Mouse (Mus musculus) liver, embryonic 15.5 days (tissue): Measurements from ENCODE around the gene Fam107a. TPM values are rescaled to one million over a fixed set of nuclear protein-coding genes. Genes with fewer than 3 reads are reported as not detected.
A peak's percentile ranks its signal among the peaks of the same experiment; 100 is the strongest.

Source experiments
- ATAC-seq: fragments of 200-750 bp; cut with Nextera tagmentation; 2 replicates; pipeline ENCODE4 v1.8.0; 2017; ENCODE audit warnings: moderate number of reproducible peaks, mild to moderate bottlenecking, moderate library complexity; ENCODE audit not compliant: insufficient read depth
- H3K27ac ChIP-seq: fragments of 300-500 bp; sonication (generic); replicated peaks from 2 replicates; pipeline ENCODE4 v1.5.1; 2015; ENCODE audit warnings: mild to moderate bottlenecking, inconsistent platforms
- H3K27me3 ChIP-seq: fragments of 300-500 bp; sonication (generic); 2 replicates; pipeline ENCODE4 v1.6.1; 2015; ENCODE audit warnings: mild to moderate bottlenecking, inconsistent platforms
- H3K36me3 ChIP-seq: fragments of 300-500 bp; sonication (generic); replicated peaks from 2 replicates; pipeline ENCODE4 v1.6.1; 2015; ENCODE audit warnings: moderate library complexity, mild to moderate bottlenecking, inconsistent platforms
- H3K4me1 ChIP-seq: fragments of 300-500 bp; sonication (generic); replicated peaks from 2 replicates; pipeline ENCODE4 v1.6.1; 2015; ENCODE audit warnings: inconsistent platforms
- H3K4me2 ChIP-seq: fragments of 300-500 bp; sonication (generic); 2 replicates; pipeline ENCODE4 v1.6.1; 2015; ENCODE audit warnings: moderate library complexity, mild to moderate bottlenecking, inconsistent platforms
- H3K4me3 ChIP-seq: fragments of 300-500 bp; sonication (generic); replicated peaks from 2 replicates; pipeline ENCODE4 v1.5.1; 2015; ENCODE audit warnings: mild to moderate bottlenecking, inconsistent platforms
- H3K9ac ChIP-seq: fragments of 300-500 bp; sonication (generic); 2 replicates; pipeline ENCODE4 v1.6.1; 2015; ENCODE audit warnings: moderate library complexity, mild to moderate bottlenecking, inconsistent platforms
- H3K9me3 ChIP-seq: fragments of 300-500 bp; sonication (generic); replicated peaks from 2 replicates; pipeline ENCODE4 v1.6.1; 2016; ENCODE audit warnings: inconsistent platforms
- WGBS: fragments of 180-500 bp; shearing (Covaris S2); methylation state at CpG from one replicate; pipeline ENCODE4 v1.1.7; 2015; ENCODE audit warnings: mixed read lengths; ENCODE audit not compliant: insufficient replicate concordance; 5-methylcytosine and 5-hydroxymethylcytosine counted together
- polyA plus RNA-seq: library from polyadenylated mRNA; unstranded; fragments of >200 nt; fragmentation: Nextera tagmentation; extraction: Ambion mirVana; gene quantifications from 2 replicates; pipeline ENCODE4 v1.2.1, GENCODE M21; 2015

The Fam107a gene
- polyA plus RNA-seq, 1 experiment from 2014 or later = 0.07 TPM

DNA sequence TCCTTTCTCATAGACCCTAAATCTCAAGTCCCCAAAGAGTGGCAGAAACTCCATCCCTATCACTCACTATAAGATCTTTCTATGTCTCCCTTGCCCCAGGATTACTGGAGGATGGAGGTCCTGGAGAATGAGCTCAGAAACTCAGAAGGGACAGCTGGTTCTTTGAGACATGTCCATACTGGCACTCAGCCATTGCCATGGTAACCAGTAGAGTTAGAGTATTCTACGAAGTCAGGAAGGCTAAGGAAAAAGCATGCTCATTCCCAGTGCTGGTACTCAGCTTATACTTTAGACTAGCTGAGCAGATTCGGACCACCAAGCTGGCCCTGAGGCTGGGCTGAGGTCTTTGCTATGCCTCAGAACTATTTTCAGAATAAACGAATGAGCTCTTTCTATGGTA is 16.7 kb upstream of the Fam107a start:
- WGBS = 50% methylated on average over 3 of the region's 3 CpGs
- no peak for ATAC-seq
- H3K27me3 ChIP-seq = no peaks in the 10 kb centered on the region

DNA sequence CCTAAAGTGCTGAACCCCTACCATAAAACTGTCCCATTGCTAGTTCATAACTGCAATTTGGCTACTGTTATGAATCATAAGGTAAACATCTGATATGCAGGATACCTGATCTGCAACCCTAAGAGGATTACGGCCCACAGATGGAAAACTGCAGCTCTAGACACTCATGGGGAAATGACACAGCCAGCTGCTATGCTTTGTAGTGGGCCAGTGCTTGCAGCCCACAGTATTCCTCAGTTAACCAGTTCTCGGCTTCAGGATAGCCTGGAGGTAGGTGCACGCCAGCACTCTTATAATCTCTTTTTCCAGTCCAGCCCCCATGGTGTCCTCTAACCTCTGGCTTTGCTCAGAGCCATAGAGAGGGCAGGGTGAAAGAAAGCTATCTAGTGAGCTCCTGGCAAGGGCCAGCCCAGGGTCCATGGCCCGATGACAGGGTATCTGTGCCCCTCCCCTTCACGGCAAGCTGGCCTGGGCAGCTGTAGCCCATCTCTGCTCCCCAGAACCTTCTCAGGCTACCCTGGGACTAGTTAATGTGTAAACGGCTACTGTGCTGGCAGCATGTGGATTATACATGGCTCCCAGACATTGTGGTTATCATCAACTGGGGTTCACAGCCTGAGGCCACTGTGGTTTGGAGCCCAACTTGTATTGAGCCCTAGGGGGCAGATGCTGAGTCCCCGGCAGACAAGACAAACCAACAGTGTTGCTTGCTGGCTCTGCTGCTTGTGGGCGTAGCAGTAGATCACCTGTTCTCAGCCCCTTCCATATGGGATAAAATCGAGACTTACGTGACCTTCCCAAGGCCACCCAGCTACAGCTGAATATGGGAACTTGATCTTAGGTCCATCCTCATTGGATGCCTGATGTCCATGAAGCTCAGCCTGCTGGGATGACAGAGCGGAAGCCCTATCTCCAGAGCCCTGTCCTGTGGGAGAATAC is 14.8 kb upstream of the Fam107a start:
- H3K4me3 ChIP-seq = no peak overlapping the region
- H3K4me1 ChIP-seq = no peaks in the 10 kb centered on the region
- H3K27ac ChIP-seq = no peak overlapping the region
- H3K36me3 ChIP-seq = no peaks in the 10 kb centered on the region
- 62% methylated on average over 11 of the region's 11 CpGs for WGBS
- H3K4me2 ChIP-seq = no peak overlapping the region
- ATAC-seq = no peak
- no peaks in the 10 kb centered on the region for H3K27me3 ChIP-seq
- no peak overlapping the region for H3K9ac ChIP-seq
- H3K9me3 ChIP-seq = no peaks in the 10 kb centered on the region

More for the DNA sequence above, 16.7 kb upstream of the Fam107a start:
- Histone ChIP-seq H3K27ac (no peak overlapping the region), H3K4me2 (no peak overlapping the region), H3K4me3 (no peak overlapping the region), H3K36me3 (no peaks in the 10 kb centered on the region), H3K9me3 (no peaks in the 10 kb centered on the region), H3K4me1 (no peaks in the 10 kb centered on the region), H3K9ac (no peak overlapping the region)

- ATAC-seq = no peak
- no peaks in the 10 kb centered on the region for H3K9me3 ChIP-seq
- H3K4me1 ChIP-seq = no peaks in the 10 kb centered on the region
- no peak overlapping the region for H3K9ac ChIP-seq
- H3K36me3 ChIP-seq = no peaks in the 10 kb centered on the region
- H3K27ac ChIP-seq = no peak overlapping the region
- H3K4me3 ChIP-seq = no peak overlapping the region
- WGBS = 63% methylated on average over 14 of the region's 14 CpGs
- no peaks in the 10 kb centered on the region for H3K27me3 ChIP-seq
- H3K4me2 ChIP-seq = no peak overlapping the region
Observed at GRCm38 (mm10) chr14:8331307-8331905, 13.6 kb upstream of the Fam107a start.

DNA sequence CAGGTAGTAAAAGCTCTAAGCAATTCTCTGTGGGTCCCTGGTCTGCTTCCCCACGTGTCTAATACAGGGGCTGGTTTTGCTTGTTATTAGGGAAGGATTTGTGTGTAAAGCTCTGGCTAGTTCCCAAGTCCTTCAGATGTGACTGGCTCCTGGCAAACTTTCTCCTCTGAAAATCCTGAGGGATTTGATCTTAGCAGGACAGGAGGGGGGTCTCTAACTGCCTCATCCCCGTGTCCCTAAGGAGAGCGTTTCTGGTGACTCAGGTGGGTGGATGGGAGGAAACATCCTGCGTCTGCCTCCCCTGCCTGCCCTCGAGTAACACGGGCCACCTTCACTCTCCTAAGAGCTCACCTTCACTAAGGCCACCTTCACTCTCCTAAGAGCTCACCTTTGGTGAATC is 12.6 kb upstream of the Fam107a start:
- Histone ChIP-seq H3K27ac (no peak overlapping the region), H3K4me2 (no peak overlapping the region), H3K27me3 (no peaks in the 10 kb centered on the region), H3K9ac (no peak overlapping the region), H3K9me3 (no peaks in the 10 kb centered on the region), H3K4me3 (no peak overlapping the region), H3K4me1 (no peaks in the 10 kb centered on the region), H3K36me3 (no peaks in the 10 kb centered on the region)
- ATAC-seq = no peak
- 57% methylated on average over 6 of the region's 6 CpGs for WGBS

DNA sequence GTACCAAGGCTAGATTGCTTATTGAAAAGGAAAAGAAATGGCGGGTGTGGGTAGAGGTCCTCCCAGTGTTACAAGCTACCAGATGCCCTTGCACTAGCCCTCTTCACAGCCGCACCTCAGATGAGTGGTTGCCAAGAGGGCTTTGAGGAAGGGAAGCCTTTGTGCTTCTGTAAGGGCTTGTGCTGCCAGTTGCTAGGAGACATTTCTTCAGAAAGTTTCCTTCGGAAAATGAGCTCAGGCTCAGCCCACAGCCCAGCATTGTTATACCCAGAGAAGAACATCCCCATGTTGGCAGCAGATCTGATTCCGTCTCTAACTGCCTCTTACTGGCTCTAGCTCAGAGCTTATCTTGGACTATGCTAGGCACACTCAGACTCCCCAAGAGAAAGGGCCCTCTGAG is 11.7 kb upstream of the Fam107a start:
- H3K27me3 ChIP-seq = no peaks in the 10 kb centered on the region
- H3K4me1 ChIP-seq = no peaks in the 10 kb centered on the region
- ATAC-seq = no peak
- H3K9me3 ChIP-seq = no peaks in the 10 kb centered on the region
- H3K4me3 ChIP-seq = no peak overlapping the region
- H3K27ac ChIP-seq = no peak overlapping the region
- no peaks in the 10 kb centered on the region for H3K36me3 ChIP-seq
- H3K4me2 ChIP-seq = no peak overlapping the region
- H3K9ac ChIP-seq = no peak overlapping the region
- WGBS = 59% methylated on average over 4 of the region's 4 CpGs

GRCm38 (mm10) chr14:8327371-8327770 is 9.5 kb upstream of the Fam107a start:
- no peak overlapping the region for H3K4me3 ChIP-seq

DNA sequence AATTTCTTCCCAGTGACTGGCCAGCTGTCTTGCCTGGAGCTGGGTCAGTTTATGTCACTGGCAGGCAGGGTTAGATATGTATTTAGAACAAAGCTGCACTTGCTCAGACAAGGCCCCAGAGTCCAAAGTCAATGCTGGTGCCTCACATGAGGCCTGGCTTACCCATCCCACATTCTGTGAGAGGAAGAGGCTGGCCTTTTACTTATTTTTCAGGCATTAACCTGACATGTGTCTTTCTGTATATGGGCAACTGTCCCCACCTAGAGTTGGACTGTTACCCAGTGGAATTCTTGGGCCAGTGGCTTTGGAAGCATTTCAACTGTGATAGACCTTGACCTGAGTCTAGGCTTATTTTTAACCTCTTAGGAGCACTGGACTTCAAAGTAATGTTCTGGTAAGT is 9.1 kb upstream of the Fam107a start:
- Histone ChIP-seq H3K27me3 (no peaks in the 10 kb centered on the region), H3K4me2 (no peak overlapping the region), H3K27ac (peak overlapping the region; percentile 48; the same call in 1 of the 2 replicates), H3K36me3 (no peaks in the 10 kb centered on the region), H3K9ac (no peak overlapping the region), H3K4me1 (no peaks in the 10 kb centered on the region), H3K4me3 (no peak overlapping the region), H3K9me3 (no peaks in the 10 kb centered on the region)
- ATAC-seq = peak; percentile 61

More at GRCm38 (mm10) chr14:8327371-8327770, 9.5 kb upstream of the Fam107a start:
- Histone ChIP-seq H3K9me3 (no peaks in the 10 kb centered on the region), H3K36me3 (no peaks in the 10 kb centered on the region), H3K27me3 (no peaks in the 10 kb centered on the region), H3K9ac (no peak overlapping the region), H3K27ac (peak overlapping the region; percentile 48; the same call in 1 of the 2 replicates), H3K4me2 (no peak overlapping the region), H3K4me1 (no peaks in the 10 kb centered on the region)
- peak; percentile 51 for ATAC-seq
- WGBS = 39% methylated on average over 1 of the region's 1 CpGs

DNA sequence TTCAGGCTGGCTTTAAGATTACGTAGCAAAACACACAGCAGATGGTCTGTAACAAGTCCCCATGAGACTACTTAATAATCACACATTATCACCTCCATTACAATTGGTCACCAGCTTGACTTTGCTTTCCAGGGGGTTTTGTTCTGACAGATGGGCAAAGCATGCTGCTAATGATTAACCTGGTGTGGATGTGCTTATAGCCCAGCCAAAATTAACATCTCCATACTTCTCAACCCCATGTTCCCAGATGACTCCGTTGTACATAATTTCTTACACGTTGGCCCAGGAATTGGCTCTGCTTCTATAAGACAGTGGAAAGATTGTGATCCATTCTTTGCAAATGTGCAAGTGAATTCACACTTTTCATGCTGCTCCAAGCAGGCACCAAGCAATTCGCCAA is 7.9 kb upstream of the Fam107a start:
- H3K4me1 ChIP-seq = no peaks in the 10 kb centered on the region
- ATAC-seq = no peak
- H3K4me2 ChIP-seq = no peak overlapping the region
- no peak overlapping the region for H3K4me3 ChIP-seq
- no peak overlapping the region for H3K9ac ChIP-seq
- no peaks in the 10 kb centered on the region for H3K27me3 ChIP-seq
- H3K36me3 ChIP-seq = no peaks in the 10 kb centered on the region
- WGBS = 61% methylated on average over 4 of the region's 4 CpGs
- H3K27ac ChIP-seq = no peak overlapping the region
- no peaks in the 10 kb centered on the region for H3K9me3 ChIP-seq

GRCm38 (mm10) chr14:8320528-8320927 is 2.7 kb upstream of the Fam107a start:
- Histone ChIP-seq H3K4me2 (no peak overlapping the region), H3K9me3 (no peaks in the 10 kb centered on the region), H3K36me3 (no peaks in the 10 kb centered on the region), H3K4me3 (no peak overlapping the region), H3K4me1 (peaks cover 4% of the 10 kb centered on the region; the same call in 1 of the 2 replicates), H3K27ac (no peak overlapping the region), H3K27me3 (peaks cover 33% of the 10 kb centered on the region), H3K9ac (no peak overlapping the region)
- ATAC-seq = no peak
- WGBS = 56% methylated on average over 3 of the region's 3 CpGs

DNA sequence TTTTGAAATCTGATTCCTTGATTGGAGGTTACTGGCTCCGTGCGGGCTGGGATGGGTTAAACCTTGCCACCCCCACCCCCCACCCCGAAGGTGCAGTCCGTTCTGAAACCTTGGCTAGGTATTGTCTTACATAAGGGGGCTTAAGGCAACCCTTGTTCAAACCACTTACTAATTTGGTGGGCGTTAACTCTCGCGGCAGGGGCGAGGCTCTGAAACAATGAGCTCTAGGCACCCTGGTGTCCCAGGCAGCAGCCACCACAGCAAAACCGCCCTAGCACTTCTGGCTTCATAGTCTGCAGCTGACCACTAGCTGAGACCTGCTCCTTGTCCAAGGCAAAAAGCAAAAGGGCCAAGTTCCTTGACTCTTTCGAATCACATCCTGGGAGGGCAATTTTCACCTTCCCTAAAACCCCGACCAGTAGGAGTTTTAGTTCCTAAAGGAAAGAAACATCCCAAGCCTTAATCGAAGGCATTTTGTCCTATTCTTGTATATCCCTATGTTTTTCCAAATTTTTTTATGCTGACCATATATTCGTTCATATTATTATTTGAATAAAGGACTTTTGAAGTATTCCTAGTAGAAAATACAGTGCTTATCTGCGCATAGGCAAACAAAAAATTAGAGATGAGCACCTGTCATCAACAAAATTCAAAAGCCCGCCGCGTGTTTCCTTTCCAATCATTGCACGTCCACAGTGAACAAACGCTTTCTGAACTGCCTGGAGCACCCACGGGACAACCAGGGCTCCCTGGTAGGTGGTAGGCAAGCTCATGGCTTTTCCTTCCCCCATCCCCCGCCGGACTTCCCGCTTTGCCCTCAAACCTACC is 1.2 kb downstream of the Fam107a start:
- peaks cover 4% of the 10 kb centered on the region; the same call in 1 of the 2 replicates for H3K4me1 ChIP-seq
- H3K9ac ChIP-seq = no peak overlapping the region
- H3K9me3 ChIP-seq = no peaks in the 10 kb centered on the region
- H3K4me2 ChIP-seq = peak overlapping the region; percentile 38
- H3K27ac ChIP-seq = no peak overlapping the region
- H3K36me3 ChIP-seq = no peaks in the 10 kb centered on the region
- no peak for ATAC-seq
- 5% methylated on average over 23 of the region's 23 CpGs for WGBS
- H3K27me3 ChIP-seq = peaks cover 39% of the 10 kb centered on the region
- H3K4me3 ChIP-seq = no peak overlapping the region

- Histone ChIP-seq H3K27ac (no peak overlapping the region), H3K9ac (no peak overlapping the region), H3K4me1 (peaks cover 4% of the 10 kb centered on the region; the same call in 1 of the 2 replicates), H3K36me3 (no peaks in the 10 kb centered on the region), H3K4me3 (no peak overlapping the region), H3K9me3 (no peaks in the 10 kb centered on the region), H3K27me3 (peaks cover 39% of the 10 kb centered on the region), H3K4me2 (no peak overlapping the region)
- WGBS = 54% methylated on average over 6 of the region's 6 CpGs
- no peak for ATAC-seq
Observed at GRCm38 (mm10) chr14:8315169-8315568, 2.7 kb downstream of the Fam107a start.
